Mouse (Mus musculus) kidney, postnatal 25 days (tissue): ENCODE measurements at regions not wholly inside any gene's neighbourhood (a gene's known extent, or its start where the extent isn't known, plus 50 kb on each side); places are given as distances from the start of the nearest gene placed in this dataset.

ENCODE experiments used
- DNase-seq, 2 experiments: peaks; one replicate each; pipeline ENCODE4 v3.0.0; 2021; ENCODE audit warnings: mixed read lengths in 2 of 2

GRCm38 (mm10) chr8:34542361-34543038, 431.0 kb upstream of the Gm10131 start:
- no peak for DNase-seq

- no peak for DNase-seq
Measured at GRCm38 (mm10) chr8:34539232-34539631, 427.7 kb upstream of the Gm10131 start.

DNA sequence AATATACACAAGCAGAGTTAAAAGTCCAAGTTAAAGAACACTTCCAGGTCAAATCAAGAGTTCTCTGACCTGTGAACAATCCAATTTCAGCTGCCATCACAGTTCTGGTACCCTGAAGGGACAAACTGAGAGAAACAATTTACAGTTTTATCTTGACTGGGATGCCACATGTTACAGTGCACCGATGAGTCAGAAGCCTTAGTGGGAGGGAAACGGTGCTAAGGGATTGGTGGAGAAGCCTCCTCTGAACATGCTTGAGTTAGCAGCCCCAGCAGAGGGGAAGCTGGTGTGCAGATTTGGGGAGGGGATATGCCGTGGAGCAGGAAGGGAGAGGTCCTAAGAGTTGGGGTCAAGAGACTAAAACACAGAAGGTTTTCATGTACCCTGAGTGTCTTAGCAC, 423.9 kb upstream of the Gm10131 start:
- DNase-seq = no peak

DNA sequence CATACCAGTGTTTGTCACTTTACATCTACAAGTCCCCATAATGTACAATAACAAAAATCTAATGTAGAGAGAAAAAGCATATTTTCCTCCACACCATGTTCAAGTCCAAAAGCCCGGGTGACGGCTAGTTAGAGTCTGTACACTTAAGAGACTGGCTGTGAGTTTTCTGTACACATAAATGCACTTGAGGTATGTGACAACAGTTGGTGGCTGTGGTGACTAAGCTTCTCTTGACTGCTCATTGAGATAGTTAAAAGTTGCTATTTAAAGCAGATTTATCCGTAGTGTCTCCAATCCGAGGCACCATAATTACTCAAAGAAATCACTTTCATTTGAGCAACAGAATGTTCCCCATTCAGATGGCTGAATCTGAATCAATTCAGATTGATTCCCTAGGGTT, 421.9 kb upstream of the Gm10131 start:
- DNase-seq = no peak

GRCm38 (mm10) chr8:34530896-34531679, 419.6 kb upstream of the Gm10131 start:
- DNase-seq = no peak

DNA sequence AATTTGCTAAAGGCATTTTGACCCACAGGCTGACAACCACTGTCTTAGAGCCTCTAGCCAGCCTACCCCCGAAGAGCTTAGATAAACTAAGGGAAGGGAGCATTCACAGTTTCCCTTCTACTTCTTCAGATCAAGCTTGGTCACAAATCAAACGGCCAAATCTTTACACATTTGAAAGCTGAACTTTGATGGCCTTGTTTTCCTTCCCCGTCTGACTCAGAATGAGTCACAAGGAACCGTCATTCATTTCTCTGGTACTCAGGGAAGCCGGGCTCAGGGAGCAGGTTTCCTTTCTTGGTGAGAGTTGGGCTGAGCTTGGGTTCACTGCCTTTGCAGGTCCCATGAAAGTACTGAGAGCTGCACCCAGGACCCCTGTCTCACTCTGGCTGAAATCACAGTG, 418.5 kb upstream of the Gm10131 start:
- DNase-seq = no peak

- DNase-seq = no peak
Measured at GRCm38 (mm10) chr8:34529452-34529851, 417.9 kb upstream of the Gm10131 start.

- no peak for DNase-seq
Measured at GRCm38 (mm10) chr8:34528213-34528612, 416.7 kb upstream of the Gm10131 start.

GRCm38 (mm10) chr8:34525231-34525630, 413.7 kb upstream of the Gm10131 start:
- no peak for DNase-seq

DNA sequence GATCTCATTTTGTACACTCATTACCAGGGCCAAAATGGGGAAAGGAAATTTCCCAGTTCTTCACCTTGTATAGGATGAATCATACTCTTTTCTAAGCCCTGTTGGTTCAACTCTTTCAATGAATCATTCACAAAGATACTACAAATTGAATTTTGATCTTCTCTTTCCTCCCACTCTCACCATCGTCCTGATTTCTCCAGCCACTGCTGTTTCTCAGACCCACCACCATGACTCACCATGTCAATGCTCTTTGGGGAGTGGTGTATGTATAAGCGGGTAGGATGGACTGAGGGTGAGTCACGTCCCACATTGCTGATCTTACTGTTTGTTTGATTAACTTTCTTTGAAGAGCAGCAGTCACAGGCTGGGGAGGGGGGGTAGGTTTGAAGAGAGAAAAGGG, 412.3 kb upstream of the Gm10131 start:
- DNase-seq = no peak

DNA sequence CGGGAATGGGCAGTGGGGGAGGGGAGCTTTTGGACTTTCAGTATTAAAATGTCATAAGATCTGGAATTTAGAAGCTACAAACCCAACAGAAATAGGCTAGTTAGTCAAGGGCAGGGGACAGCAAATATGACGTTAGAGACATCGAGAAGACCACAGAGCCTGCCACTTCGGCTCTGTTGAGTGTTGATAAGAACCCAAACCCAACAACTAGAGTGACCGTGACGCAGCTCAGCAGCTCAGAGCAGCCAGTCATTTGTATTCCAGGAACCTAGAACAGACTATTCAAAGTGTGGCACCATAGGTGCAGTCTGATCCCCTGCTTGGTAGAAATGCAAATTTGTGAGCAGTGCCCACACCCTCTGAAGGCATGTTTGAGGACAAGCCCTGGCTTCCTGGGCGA, 409.8 kb upstream of the Gm10131 start:
- DNase-seq = no peak

DNA sequence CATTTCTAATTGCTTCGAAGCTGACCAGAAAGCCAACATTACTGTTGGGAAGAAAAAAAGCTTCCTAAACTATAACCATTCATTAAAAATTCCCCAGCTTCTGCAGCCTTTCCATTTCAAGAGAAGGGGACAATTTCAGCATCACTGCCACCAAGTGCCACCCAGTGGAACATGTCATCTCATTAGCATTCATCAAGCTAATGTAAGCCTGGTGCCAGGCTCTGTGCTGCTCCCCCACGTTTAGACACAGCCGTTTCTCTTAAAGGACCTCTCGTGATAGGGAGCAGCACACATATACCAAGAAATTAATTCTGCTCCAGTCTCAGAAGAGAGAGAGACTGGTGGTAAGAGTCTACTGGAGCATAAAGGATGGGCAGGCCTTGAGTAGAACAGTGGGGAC, 409.1 kb upstream of the Gm10131 start:
- no peak for DNase-seq

GRCm38 (mm10) chr8:34513459-34514090, 402.0 kb upstream of the Gm10131 start:
- no peak for DNase-seq

DNA sequence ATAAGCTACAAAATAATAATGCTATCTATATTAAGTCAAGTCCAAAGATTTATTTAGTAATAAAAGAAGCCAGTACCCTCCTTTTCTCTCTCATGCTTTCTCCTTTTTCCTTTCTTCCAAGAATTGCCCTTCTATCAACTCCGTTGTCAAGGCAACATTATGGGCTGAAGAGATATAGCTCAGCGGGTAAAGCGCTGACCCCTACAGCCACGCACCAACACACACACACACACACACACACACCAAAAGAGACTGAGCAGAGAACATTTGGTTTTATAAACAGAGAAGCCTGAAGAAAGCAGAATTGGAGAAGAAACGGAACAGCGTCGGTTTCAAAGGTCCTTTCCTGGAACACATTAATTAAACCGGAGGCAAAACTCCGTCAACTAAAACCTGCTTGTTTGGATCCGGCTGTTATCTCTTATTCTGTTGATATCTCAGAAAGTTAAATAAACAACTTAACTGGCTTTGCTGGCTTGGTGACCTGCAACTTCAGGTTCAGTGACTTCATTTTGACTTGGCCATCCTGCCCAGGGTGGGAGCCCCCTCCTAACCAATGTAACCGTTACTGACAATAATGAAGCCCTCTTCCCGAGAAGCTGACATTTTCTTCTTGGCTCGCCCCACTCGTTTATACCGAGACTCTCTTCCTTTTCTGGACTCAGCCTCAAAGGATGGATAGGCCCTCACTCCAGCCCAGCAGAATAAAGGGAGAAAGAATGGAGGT, 394.5 kb upstream of the Gm10131 start:
- DNase-seq = peak in 1 of 2 experiments; percentile 39

DNA sequence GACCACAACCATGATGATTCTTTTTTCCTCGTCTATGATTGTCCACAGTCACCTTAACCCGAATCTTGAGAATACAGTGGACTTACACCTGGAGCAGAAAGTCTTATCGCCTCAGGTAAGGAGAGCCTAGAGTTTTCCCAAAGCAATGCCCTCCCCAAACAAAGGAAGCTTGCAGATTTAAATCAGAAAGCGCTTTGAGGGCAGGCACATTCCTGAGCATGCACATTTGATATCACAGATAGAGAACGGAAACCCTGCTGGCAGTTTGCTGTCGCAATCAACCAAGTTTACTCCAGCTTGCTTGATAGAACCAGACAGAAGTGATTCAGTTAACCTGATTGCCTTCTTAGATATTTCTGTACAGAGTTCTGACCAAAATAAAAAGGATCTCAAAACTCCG, 393.6 kb upstream of the Gm10131 start:
- DNase-seq = no peak

DNA sequence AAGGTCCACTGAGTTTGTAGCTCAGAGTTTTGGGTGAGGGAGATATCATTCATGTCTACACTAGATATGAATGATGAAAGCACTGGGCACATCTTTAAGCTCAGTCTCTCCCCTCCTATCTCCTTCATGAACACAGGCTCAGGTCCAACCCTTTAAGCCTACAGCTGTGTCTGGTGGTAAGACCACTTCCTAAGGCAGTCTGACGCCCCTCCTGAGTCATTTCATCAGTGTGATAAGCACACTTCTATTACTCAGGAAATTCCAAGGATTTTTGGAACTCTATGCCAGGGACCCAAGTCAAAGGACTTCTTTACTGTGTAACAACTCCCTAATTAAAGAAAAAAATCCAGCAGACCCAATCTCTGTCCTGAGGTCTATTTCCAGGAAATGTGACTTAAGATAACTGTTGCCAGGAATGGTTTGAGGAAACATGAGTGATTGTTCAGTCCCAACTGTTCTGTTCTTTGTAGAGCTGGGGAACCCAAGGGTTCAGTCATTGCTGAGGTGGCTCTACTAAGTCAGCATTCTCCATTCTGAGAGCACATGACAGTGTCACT, 391.1 kb upstream of the Gm10131 start:
- DNase-seq = no peak

GRCm38 (mm10) chr8:34499196-34499595, 387.7 kb upstream of the Gm10131 start:
- DNase-seq = no peak

DNA sequence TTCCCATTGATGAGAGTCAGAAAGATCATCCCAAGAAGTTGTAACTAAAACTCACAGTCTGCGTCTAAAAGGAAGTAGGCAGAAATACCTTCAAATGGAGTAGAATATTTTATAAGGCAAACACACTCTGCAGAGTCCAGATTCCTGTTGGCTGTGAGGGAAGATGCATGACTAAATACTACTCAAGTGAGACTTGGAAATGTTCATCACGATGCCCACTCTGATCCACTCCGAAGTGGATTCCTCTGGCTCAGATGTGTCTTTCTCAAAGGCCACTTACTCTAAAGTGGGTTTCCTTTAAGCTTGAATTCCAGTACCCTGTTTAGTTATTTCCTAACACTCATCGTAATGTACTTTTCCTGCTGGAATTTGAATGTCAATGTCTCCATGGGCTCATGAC, 385.2 kb upstream of the Gm10131 start:
- DNase-seq = no peak

- no peak for DNase-seq
Measured at GRCm38 (mm10) chr8:34495974-34496373, 384.4 kb upstream of the Gm10131 start.

- DNase-seq = no peak
Measured at GRCm38 (mm10) chr8:34488746-34489400, 377.3 kb upstream of the Gm10131 start.

DNA sequence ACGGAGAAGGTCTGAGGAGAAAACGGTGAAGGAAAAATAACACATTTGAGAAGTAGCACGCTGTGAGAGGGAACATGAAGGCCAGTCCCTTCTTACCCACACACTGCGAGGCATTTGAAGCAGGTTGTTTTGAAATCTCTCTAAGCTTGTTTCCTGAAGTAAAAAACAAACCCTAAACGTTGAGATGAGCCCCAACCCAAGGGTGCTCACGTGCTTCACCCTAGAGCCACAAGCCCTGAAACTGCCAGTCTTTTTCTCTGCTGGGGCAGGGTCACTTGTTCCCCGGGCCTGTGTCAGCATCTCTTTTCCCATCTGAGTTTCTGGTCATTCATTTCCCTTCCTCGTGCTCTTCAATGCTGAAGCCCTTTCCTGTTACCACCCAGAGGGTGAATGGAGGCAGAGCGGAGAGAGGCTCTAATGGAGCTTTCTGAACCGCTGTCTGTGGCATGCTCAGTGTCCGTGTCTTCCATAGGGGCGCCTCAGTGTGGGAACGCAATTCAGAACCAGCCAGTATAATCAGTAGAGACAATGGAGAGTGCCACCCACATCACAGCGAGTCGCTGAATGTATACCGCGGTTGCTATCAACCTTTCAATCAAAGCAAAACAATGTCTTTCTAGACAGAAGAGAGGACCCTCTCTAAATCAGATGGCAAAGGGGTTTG, 375.0 kb upstream of the Gm10131 start:
- no peak for DNase-seq

GRCm38 (mm10) chr8:34485905-34486304, 374.4 kb upstream of the Gm10131 start:
- no peak for DNase-seq
